Mouse (Mus musculus) CH12.LX (cell line): ENCODE results near the gene Figla. TPM values are rescaled to one million over a fixed set of nuclear protein-coding genes. Genes with fewer than 3 reads are reported as not detected.

Experiments used
- DNase-seq: peaks from one replicate; pipeline ENCODE4 v3.0.0-alpha.2; 2013; ENCODE audit errors: extremely low read depth
- H3K27ac ChIP-seq: 2 replicates; pipeline ENCODE4 v1.5.1; 2012; ENCODE audit warnings: low read depth, mild to moderate bottlenecking, control low read depth, moderate library complexity; ENCODE audit not compliant: insufficient read depth
- H3K27me3 ChIP-seq: replicated peaks from 2 replicates; pipeline ENCODE3; 2012; ENCODE audit warnings: inconsistent platforms
- H3K36me3 ChIP-seq, 2 experiments: replicated peaks in 1 of 2; 2 replicates each; pipeline versions ENCODE3 to v1.6.1; 2012; ENCODE audit warnings: inconsistent platforms in 1 of 2, low read length in 1 of 2, mild to moderate bottlenecking in 1 of 2, mixed read lengths in 1 of 2, moderate library complexity in 1 of 2; ENCODE audit not compliant: control insufficient read depth in 1 of 2, insufficient read depth in 1 of 2
- H3K4me1 ChIP-seq, 2 experiments: 2 replicates each; pipeline ENCODE4 v1.6.1; 2012; ENCODE audit warnings: inconsistent platforms in 1 of 2, moderate library complexity in 1 of 2; ENCODE audit not compliant: insufficient read depth in 2 of 2, control insufficient read depth in 1 of 2
- H3K4me2 ChIP-seq: 2 replicates; pipeline ENCODE4 v1.6.1; 2012; ENCODE audit warnings: low read depth, mild to moderate bottlenecking, control low read depth; ENCODE audit not compliant: poor library complexity, insufficient read depth, severe bottlenecking
- H3K4me3 ChIP-seq, 3 experiments: fragments of 150-350 bp in 1 of 3; sonication (generic) in 1 of 3; replicated peaks in 1 of 3; 2 replicates each; pipeline versions ENCODE3 to v1.5.1; 2011 to 2012; ENCODE audit warnings: low read depth in 2 of 3, low read length in 2 of 3, mild to moderate bottlenecking in 2 of 3, moderate library complexity in 2 of 3, control low read depth in 1 of 3, improper control_type of control experiment in 1 of 3, inconsistent platforms in 1 of 3, mixed read lengths in 1 of 3; ENCODE audit not compliant: poor library complexity in 1 of 3
- H3K79me2 ChIP-seq: replicated peaks from 2 replicates; pipeline ENCODE4 v1.6.1; 2012; ENCODE audit warnings: mild to moderate bottlenecking, moderate library complexity; ENCODE audit not compliant: control insufficient read depth, poor library complexity, insufficient read depth, severe bottlenecking; ENCODE audit errors: extremely low read depth
- H3K9ac ChIP-seq: 2 replicates; pipeline ENCODE4 v1.6.1; 2012; ENCODE audit warnings: low read depth, mild to moderate bottlenecking, control low read depth, moderate library complexity; ENCODE audit not compliant: insufficient read depth
- H3K9me3 ChIP-seq: replicated peaks from 2 replicates; pipeline ENCODE3; 2012; ENCODE audit warnings: low read length, inconsistent platforms, mixed read lengths
- CHD1 ChIP-seq: IDR thresholded peaks from 2 replicates; pipeline ENCODE4 v1.6.1; 2012; ENCODE audit warnings: low read depth, low read length, improper control_type of control experiment, inconsistent platforms
- CHD2 ChIP-seq: IDR thresholded peaks from 2 replicates; pipeline ENCODE4 v1.6.1; 2011; ENCODE audit warnings: low read length, improper control_type of control experiment
- CTCF ChIP-seq, 2 experiments: IDR thresholded peaks in 1 of 2; conservative IDR thresholded peaks in 1 of 2; 2 replicates each; pipeline ENCODE4 v1.5.1; 2011 to 2012; ENCODE audit warnings: low read depth in 2 of 2, low read length in 2 of 2, improper control_type of control experiment in 1 of 2, inconsistent platforms in 1 of 2, mild to moderate bottlenecking in 1 of 2, moderate library complexity in 1 of 2
- E2F4 ChIP-seq: IDR thresholded peaks from 2 replicates; pipeline ENCODE4 v1.6.1; 2011; ENCODE audit warnings: low read depth, low read length, improper control_type of control experiment; ENCODE audit not compliant: insufficient replicate concordance
- ELF1 ChIP-seq: IDR thresholded peaks from 2 replicates; pipeline ENCODE4 v1.6.1; 2014; ENCODE audit warnings: low read depth, mild to moderate bottlenecking, inconsistent platforms, low read length, improper control_type of control experiment
- ETS1 ChIP-seq: conservative IDR thresholded peaks from 2 replicates; pipeline ENCODE4 v1.6.1; 2012; ENCODE audit warnings: low read depth, mild to moderate bottlenecking, inconsistent platforms, low read length, improper control_type of control experiment, moderate library complexity
- GABPA ChIP-seq: IDR thresholded peaks from 2 replicates; pipeline ENCODE4 v1.6.1; 2012; ENCODE audit warnings: low read depth, low read length, improper control_type of control experiment, inconsistent platforms; ENCODE audit not compliant: insufficient replicate concordance
- IRF4 ChIP-seq: IDR thresholded peaks from 2 replicates; pipeline ENCODE4 v1.6.1; 2014; ENCODE audit warnings: low read depth, mild to moderate bottlenecking, inconsistent platforms, low read length, improper control_type of control experiment
- JUN ChIP-seq: IDR thresholded peaks from 2 replicates; pipeline ENCODE4 v1.6.1; 2011; ENCODE audit warnings: low read depth, mild to moderate bottlenecking, low read length, improper control_type of control experiment, moderate library complexity; ENCODE audit not compliant: insufficient read depth
- MAFK ChIP-seq: IDR thresholded peaks from 2 replicates; pipeline ENCODE4 v1.6.1; 2011; ENCODE audit warnings: low read length, improper control_type of control experiment; ENCODE audit not compliant: insufficient replicate concordance
- MAX ChIP-seq: IDR thresholded peaks from 2 replicates; pipeline ENCODE4 v1.6.1; 2011; ENCODE audit warnings: low read length, improper control_type of control experiment
- MAZ ChIP-seq: IDR thresholded peaks from 2 replicates; pipeline ENCODE4 v1.6.1; 2012; ENCODE audit warnings: low read depth, mild to moderate bottlenecking, inconsistent platforms, low read length, improper control_type of control experiment, moderate library complexity
- MXI1 ChIP-seq: IDR thresholded peaks from 2 replicates; pipeline ENCODE4 v1.6.1; 2011; ENCODE audit warnings: mild to moderate bottlenecking, low read depth, low read length, improper control_type of control experiment
- MYC ChIP-seq: IDR thresholded peaks from 2 replicates; pipeline ENCODE4 v1.6.1; 2011; ENCODE audit warnings: low read depth, mild to moderate bottlenecking, improper control_type of control experiment, low read length
- NELFE ChIP-seq: IDR thresholded peaks from 2 replicates; pipeline ENCODE4 v1.6.1; 2011; ENCODE audit warnings: low read depth, low read length, improper control_type of control experiment
- NRF1 ChIP-seq: IDR thresholded peaks from 2 replicates; pipeline ENCODE4 v1.6.1; 2014; ENCODE audit warnings: low read depth, mild to moderate bottlenecking, inconsistent platforms, low read length, improper control_type of control experiment, moderate library complexity
- POLR2AphosphoS2 ChIP-seq: IDR thresholded peaks from 2 replicates; pipeline ENCODE4 v1.6.1; 2011; ENCODE audit warnings: low read depth, low read length, improper control_type of control experiment
- RCOR1 ChIP-seq: conservative IDR thresholded peaks from 2 replicates; pipeline ENCODE4 v1.6.1; 2012; ENCODE audit warnings: low read depth, mild to moderate bottlenecking, inconsistent platforms, low read length, improper control_type of control experiment
- TBP ChIP-seq: conservative IDR thresholded peaks from 2 replicates; pipeline ENCODE4 v1.6.1; 2011; ENCODE audit warnings: low read depth, low read length, improper control_type of control experiment
- TCF12 ChIP-seq: IDR thresholded peaks from 2 replicates; pipeline ENCODE4 v1.6.1; 2014; ENCODE audit warnings: low read depth, mild to moderate bottlenecking, inconsistent platforms, low read length, improper control_type of control experiment
- UBTF ChIP-seq: IDR thresholded peaks from 2 replicates; pipeline ENCODE4 v1.6.1; 2012; ENCODE audit warnings: low read depth, mild to moderate bottlenecking, inconsistent platforms, low read length, improper control_type of control experiment, moderate library complexity
- USF1 ChIP-seq: IDR thresholded peaks from 2 replicates; pipeline ENCODE4 v1.6.1; 2014; ENCODE audit warnings: low read depth, mild to moderate bottlenecking, inconsistent platforms, low read length, improper control_type of control experiment
- ZKSCAN1 ChIP-seq: IDR thresholded peaks from 2 replicates; pipeline ENCODE4 v1.6.1; 2012; ENCODE audit warnings: low read depth, inconsistent platforms, low read length, improper control_type of control experiment, borderline replicate concordance
- ZNF384 ChIP-seq: IDR thresholded peaks from 2 replicates; pipeline ENCODE4 v1.6.1; 2012; ENCODE audit warnings: low read depth, low read length, improper control_type of control experiment, inconsistent platforms
- dilution Hi-C: fragments of 300-500 bp; cut with MboI; formaldehyde crosslinking; loops from 2 replicates; pipeline ENCODE4 v1.14.3; 2020; ENCODE audit warnings: low sequenced_read_pairs; ENCODE audit not compliant: extremely low pct_unique_long_range_greater_than_20kb, extremely low pct_ligation_motif_present
- in situ Hi-C: fragments of 300-500 bp; cut with MboI; formaldehyde crosslinking; loops from 3 replicates; pipeline ENCODE4 v1.14.3; 2019; ENCODE audit warnings: low sequenced_read_pairs, low pct_ligation_motif_present, low pct_unique_long_range_greater_than_20kb, mixed read lengths
- polyA plus RNA-seq: library from polyadenylated mRNA; unstranded; fragments of >175 nt; gene quantifications from 2 replicates; pipeline ENCODE4 v1.2.1, GENCODE M21; 2012; ENCODE audit warnings: low read depth; ENCODE audit not compliant: insufficient read length
- total RNA-seq, 2 experiments: library from RNA; depleted of rRNA; stranded (reverse); fragments of 300-350 nt in 1 of 2; fragments of >200 nt in 1 of 2; gene quantifications; 2 replicates each; pipeline ENCODE4 v1.2.3; 2012 to 2014

Figla gene
- total and polyA plus RNA-seq, 3 experiments, result not detected

GRCm38 (mm10) chr6:86040140-86040539 is 24.2 kb downstream of the Figla start:
- H3K9ac ChIP-seq, result no peak overlapping the region
- no peak for DNase-seq
- H3K4me3 ChIP-seq, result no peak overlapping the region
- no peak overlapping the region for H3K4me2 ChIP-seq
- in situ Hi-C loops, result no loop called here
- no peaks in the 10 kb centered on the region for H3K79me2 ChIP-seq
- H3K9me3 ChIP-seq, result no peaks in the 10 kb centered on the region
- no peaks in the 10 kb centered on the region for H3K36me3 ChIP-seq
- H3K27ac ChIP-seq, result no peak overlapping the region
- dilution Hi-C loops, result no loop called here
- no peaks in the 10 kb centered on the region for H3K4me1 ChIP-seq
- H3K27me3 ChIP-seq, result peaks cover 47% of the 10 kb centered on the region
- TF ChIP-seq MXI1 (no peak), USF1 (no peak), NELFE (no peak), ELF1 (no peak), CHD2 (no peak), NRF1 (no peak), IRF4 (no peak), MAZ (no peak), JUN (no peak), CTCF (conservative IDR thresholded peaks at IDR 0.05 in 1 of 2, IDR thresholded peaks at IDR 0.05 in 1 of 2; ENCODE audit: low read depth in 2 of 2, low read length in 2 of 2) (no peak), GABPA (no peak), E2F4 (no peak)

GRCm38 (mm10) chr6:86047510-86047909 is 31.5 kb downstream of the Figla start:
- dilution Hi-C loops, result no loop called here
- H3K79me2 ChIP-seq, result no peaks in the 10 kb centered on the region
- in situ Hi-C loops, result no loop called here
- no peak overlapping the region for H3K4me3 ChIP-seq
- DNase-seq, result no peak
- H3K4me1 ChIP-seq, result no peaks in the 10 kb centered on the region; a peak in 1 of 4 replicates
- no peak for TF ChIP-seq ZNF384
- no peak for TF ChIP-seq MAX
- TF ChIP-seq UBTF, result no peak
- no peak for TF ChIP-seq MYC
- TF ChIP-seq POLR2AphosphoS2, result no peak
- no peak for TF ChIP-seq MXI1
- TF ChIP-seq TCF12, result no peak
- no peak for TF ChIP-seq CHD2
- TF ChIP-seq JUN, result no peak
- no peak for TF ChIP-seq TBP
- TF ChIP-seq CTCF (conservative IDR thresholded peaks at IDR 0.05 in 1 of 2, IDR thresholded peaks at IDR 0.05 in 1 of 2; ENCODE audit: low read depth in 2 of 2, low read length in 2 of 2), result no peak
- TF ChIP-seq CHD1, result no peak
- no peak for TF ChIP-seq ZKSCAN1
- no peak for TF ChIP-seq E2F4
- TF ChIP-seq MAFK, result no peak
- no peak for TF ChIP-seq GABPA
- no peak for TF ChIP-seq ETS1
- no peak for TF ChIP-seq RCOR1
- no peaks in the 10 kb centered on the region for H3K36me3 ChIP-seq
- H3K9ac ChIP-seq, result no peak overlapping the region
- no peaks in the 10 kb centered on the region for H3K9me3 ChIP-seq
- no peak overlapping the region for H3K27ac ChIP-seq
- H3K4me2 ChIP-seq, result no peak overlapping the region
- peaks cover 16% of the 10 kb centered on the region for H3K27me3 ChIP-seq
